Mouse (Mus musculus) limb, embryonic 12.5 days (tissue): ENCODE results near the gene Themis3. TPM values are rescaled to one million over a fixed set of nuclear protein-coding genes. Genes with fewer than 3 reads are reported as not detected.
"Not testable (repeated sequence)": the region's sequence is repeated elsewhere in the genome, so short reads cannot be mapped to it uniquely, and the experiment has no call there.

Source experiments
- ATAC-seq: fragments of 200-750 bp; cut with Nextera tagmentation; 2 replicates; pipeline ENCODE4 v1.8.0; 2017; ENCODE audit warnings: low read depth, moderate TSS enrichment; ENCODE audit not compliant: insufficient number of reproducible peaks, insufficient read depth, low FRiP score, low TSS enrichment
- H3K27ac ChIP-seq: fragments of 300-500 bp; sonication (generic); 2 replicates; pipeline ENCODE4 v1.5.1; 2016; ENCODE audit warnings: mild to moderate bottlenecking, moderate library complexity
- H3K27me3 ChIP-seq: fragments of 300-500 bp; sonication (generic); 2 replicates; pipeline ENCODE4 v1.6.1; 2016; ENCODE audit warnings: mild to moderate bottlenecking, moderate library complexity
- H3K36me3 ChIP-seq: fragments of 300-500 bp; sonication (generic); 2 replicates; pipeline ENCODE4 v1.6.1; 2016; ENCODE audit warnings: mild to moderate bottlenecking, moderate library complexity
- H3K4me1 ChIP-seq: fragments of 300-500 bp; sonication (generic); replicated peaks from 2 replicates; pipeline ENCODE4 v1.6.1; 2016
- H3K4me2 ChIP-seq: fragments of 300-500 bp; sonication (generic); 2 replicates; pipeline ENCODE4 v1.6.1; 2016; ENCODE audit warnings: mild to moderate bottlenecking, moderate library complexity
- H3K4me3 ChIP-seq: fragments of 300-500 bp; sonication (generic); replicated peaks from 2 replicates; pipeline ENCODE4 v1.5.1; 2016; ENCODE audit warnings: mild to moderate bottlenecking
- H3K9ac ChIP-seq: fragments of 300-500 bp; sonication (generic); replicated peaks from 2 replicates; pipeline ENCODE4 v1.6.1; 2016; ENCODE audit warnings: mild to moderate bottlenecking, moderate library complexity
- H3K9me3 ChIP-seq: fragments of 300-500 bp; sonication (generic); 2 replicates; pipeline ENCODE4 v1.6.1; 2016; ENCODE audit warnings: mild to moderate bottlenecking, moderate library complexity
- WGBS: fragments of 180-500 bp; shearing (Covaris S2); methylation state at CpG from one replicate; pipeline ENCODE4 v1.1.7; 2016; 5-methylcytosine and 5-hydroxymethylcytosine counted together
- polyA plus RNA-seq: library from polyadenylated mRNA; unstranded; fragments of >200 nt; fragmentation: Nextera tagmentation; extraction: Ambion mirVana; gene quantifications from 2 replicates; pipeline ENCODE4 v1.2.1, GENCODE M21; 2016

Gene Themis3
- polyA plus RNA-seq, 1 experiment from 2014 or later = not detected

DNA sequence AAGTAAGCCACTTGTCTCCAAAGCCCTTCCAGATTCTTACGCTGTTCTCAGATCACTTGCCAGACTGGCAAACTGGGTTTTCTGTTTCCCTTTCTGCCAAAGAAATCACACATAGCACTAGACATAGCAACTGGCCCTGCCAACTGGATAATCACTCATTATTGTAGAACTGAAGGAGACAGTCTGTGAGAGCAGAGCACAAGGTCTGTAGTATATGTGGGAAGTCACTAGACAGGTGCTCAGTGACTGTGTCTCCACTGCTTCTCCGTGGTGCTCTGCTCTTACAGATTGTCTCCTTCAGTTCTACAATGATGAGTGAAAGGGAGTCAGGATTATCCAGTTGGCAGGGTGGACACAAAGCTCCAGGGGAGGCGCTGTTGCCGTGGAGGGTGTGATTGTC is 41.7 kb downstream of the Themis3 start:
- H3K9me3 ChIP-seq = peaks cover 5% of the 10 kb centered on the region; the same call in 1 of the 2 replicates
- 78% methylated on average over 4 of the region's 4 CpGs for WGBS

DNA sequence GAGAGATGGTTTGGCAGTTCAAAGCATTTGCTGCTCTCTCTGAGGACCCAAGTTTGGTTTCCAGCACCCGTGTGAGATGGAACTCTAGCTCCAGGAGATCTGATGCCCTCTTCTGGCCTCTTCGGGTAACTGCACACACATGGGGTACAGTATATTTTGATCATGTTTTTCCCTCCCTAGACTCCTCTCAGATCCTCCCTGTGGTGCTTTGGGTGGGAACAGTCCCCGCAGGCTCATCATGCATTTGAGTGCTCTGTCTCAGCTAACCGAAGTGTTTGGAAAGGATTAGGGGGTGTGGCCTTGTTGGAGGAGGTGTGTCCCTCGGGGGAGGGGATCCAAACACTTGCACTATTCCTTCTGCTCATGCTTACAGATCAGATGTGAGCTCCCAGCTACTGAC is 43.9 kb downstream of the Themis3 start:
- H3K4me1 ChIP-seq = no peaks in the 10 kb centered on the region
- no peaks in the 10 kb centered on the region for H3K36me3 ChIP-seq
- H3K4me2 ChIP-seq = no peak overlapping the region
- H3K27me3 ChIP-seq = no peaks in the 10 kb centered on the region
- no peak overlapping the region for H3K9ac ChIP-seq
- ATAC-seq = no peak
- peaks cover 5% of the 10 kb centered on the region; the same call in 1 of the 2 replicates for H3K9me3 ChIP-seq
- H3K27ac ChIP-seq = no peak overlapping the region
- WGBS = 91% methylated on average over 5 of the region's 5 CpGs
- H3K4me3 ChIP-seq = no peak overlapping the region

More for the DNA sequence above, 41.7 kb downstream of the Themis3 start:
- no peak for ATAC-seq
- Histone ChIP-seq H3K27ac (no peak overlapping the region), H3K9ac (no peak overlapping the region), H3K4me1 (no peaks in the 10 kb centered on the region), H3K27me3 (no peaks in the 10 kb centered on the region), H3K4me3 (no peak overlapping the region), H3K4me2 (no peak overlapping the region), H3K36me3 (no peaks in the 10 kb centered on the region)

DNA sequence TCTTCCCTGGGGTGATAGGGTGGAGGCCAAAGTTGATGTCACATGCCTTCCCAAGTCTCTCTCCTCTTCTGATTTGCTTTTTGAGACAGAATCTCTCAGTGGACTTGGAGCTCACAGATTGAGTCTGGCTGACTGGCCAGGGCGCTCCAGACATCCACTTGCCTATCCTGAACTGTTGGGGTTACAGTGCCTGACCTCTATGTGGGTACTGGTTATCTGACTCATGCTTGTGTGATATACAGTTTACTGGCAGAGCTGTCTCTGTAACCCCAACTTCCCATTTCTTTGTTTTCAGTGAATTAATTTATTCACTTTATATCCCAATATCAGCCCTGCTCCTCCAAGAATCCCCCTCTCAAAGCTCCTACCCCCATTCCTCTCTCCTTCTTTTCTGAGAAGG is 62.1 kb downstream of the Themis3 start:
- Histone ChIP-seq H3K9ac (no peak overlapping the region), H3K36me3 (no peaks in the 10 kb centered on the region), H3K4me1 (no peaks in the 10 kb centered on the region), H3K4me2 (no peak overlapping the region), H3K27ac (no peak overlapping the region), H3K27me3 (no peaks in the 10 kb centered on the region), H3K4me3 (no peak overlapping the region), H3K9me3 (peaks cover 7% of the 10 kb centered on the region)
- ATAC-seq = no peak
- WGBS = 95% methylated on average over 1 of the region's 1 CpGs

DNA sequence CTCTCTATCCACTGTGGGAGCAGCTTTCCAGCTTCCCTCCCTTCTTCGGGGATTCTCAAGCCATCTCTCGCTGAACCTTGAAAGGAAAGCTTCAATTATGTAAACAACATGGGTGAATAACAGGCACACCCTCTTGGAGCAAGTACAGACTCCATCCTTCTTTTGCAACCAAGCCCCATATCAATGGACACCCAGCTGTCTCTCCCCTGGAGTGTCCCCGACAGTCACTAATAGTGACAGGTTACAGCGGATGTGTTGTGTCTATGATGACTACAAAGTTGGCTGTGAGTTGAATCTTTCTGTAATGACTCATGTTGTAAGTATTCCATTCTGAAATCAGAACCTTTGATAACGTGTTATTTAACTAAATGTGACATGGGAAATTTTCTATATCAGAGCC is 71.0 kb downstream of the Themis3 start:
- H3K27me3 ChIP-seq = no peaks in the 10 kb centered on the region
- H3K4me2 ChIP-seq = no peak overlapping the region
- H3K9ac ChIP-seq = no peak overlapping the region
- H3K4me3 ChIP-seq = no peak overlapping the region
- peaks cover 3% of the 10 kb centered on the region for H3K4me1 ChIP-seq
- H3K9me3 ChIP-seq = no peaks in the 10 kb centered on the region
- no peaks in the 10 kb centered on the region for H3K36me3 ChIP-seq
- WGBS = 85% methylated on average over 5 of the region's 5 CpGs
- no peak for ATAC-seq
- no peak overlapping the region for H3K27ac ChIP-seq

DNA sequence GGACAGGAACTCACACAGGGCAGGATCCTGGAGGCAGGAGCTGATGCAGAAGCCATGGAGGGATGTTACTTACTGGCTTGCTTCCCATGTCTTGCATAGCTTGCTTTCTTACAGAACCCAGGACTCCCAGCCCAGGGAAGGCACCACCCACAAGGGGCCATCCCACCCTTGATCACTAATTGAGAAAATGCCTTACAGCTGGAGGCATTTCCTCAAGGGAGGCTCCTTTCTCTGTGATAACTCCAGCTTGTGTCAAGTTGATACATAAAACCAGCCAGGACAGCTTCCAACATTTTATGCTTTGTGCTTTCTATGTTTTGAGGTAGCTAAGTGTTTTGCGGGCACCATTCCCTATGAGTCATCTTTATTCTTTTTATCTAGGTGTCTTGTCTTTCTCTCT is 71.8 kb downstream of the Themis3 start:
- not testable (repeated sequence) for H3K36me3 ChIP-seq, H3K4me2 ChIP-seq, H3K27ac ChIP-seq, ATAC-seq, H3K4me3 ChIP-seq, H3K27me3 ChIP-seq, H3K4me1 ChIP-seq, H3K9me3 ChIP-seq, H3K9ac ChIP-seq
- 100% methylated on average over 1 of the region's 1 CpGs for WGBS

DNA sequence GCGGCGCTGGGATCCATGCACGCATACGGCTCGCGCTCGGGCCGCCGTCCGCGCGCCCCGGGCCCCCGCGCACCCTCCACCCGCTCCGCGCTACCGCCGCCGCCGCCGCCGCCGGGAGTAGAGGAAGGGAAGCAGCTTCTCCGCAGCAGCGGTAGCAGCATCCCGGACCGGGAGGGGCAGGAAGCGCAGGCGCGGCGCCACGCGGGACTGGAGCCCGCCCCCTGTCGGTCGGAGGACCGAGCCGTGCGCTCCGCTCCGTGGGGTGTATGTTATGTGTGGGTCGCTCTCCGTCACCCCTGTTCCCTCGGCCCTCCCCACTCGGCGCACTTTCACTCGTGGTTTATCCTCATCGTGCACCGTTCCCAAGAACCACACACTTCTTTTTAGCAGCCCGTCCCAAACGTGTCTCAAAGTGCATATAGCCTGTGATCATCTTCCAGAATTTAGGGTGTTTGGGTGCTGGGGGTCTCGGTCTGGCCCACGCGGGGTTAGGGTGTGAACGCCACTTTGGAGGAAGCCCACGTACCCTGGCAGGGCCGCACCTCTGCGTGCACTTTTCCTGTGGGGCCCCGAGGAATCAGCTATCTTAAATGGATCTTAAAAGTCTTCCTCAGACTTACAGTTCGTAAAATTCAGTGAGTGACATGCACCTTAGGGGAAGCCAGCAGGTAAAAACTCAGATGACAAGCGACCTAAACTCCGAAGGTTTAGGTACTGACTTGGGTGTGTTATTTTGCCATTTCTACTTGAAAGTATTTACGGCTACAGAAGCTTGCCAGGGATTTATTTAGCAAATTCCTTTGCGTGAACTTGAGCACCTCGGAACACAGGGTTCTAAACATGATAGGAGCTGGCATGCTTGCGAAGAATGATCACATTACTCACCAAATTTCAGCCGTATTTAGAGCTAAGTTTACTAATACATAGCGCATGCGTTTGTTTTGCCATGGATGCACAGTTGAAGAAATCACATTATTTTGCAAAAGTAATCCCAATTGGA is 74.6 kb downstream of the Themis3 start, which contains the start of gene Rab12:
Rab12 (minus strand) TSS at position 176 of the 1,000 bp plus-strand sequence.
- H3K36me3 ChIP-seq = peaks cover 5% of the 10 kb centered on the region; the same call in 1 of the 2 replicates
- WGBS = 8% methylated on average over 63 of the region's 71 CpGs
- peak within 1 kb of the TSS; percentile 98 for H3K9ac ChIP-seq
- peak within 1 kb of the TSS; percentile 99 for H3K4me3 ChIP-seq
- H3K4me2 ChIP-seq = peak within 1 kb of the TSS; percentile 83
- peak within 1 kb of the TSS; percentile 35; the same call in 1 of the 2 replicates for H3K27ac ChIP-seq
- ATAC-seq = peak; percentile 93
- peaks cover 13% of the 10 kb centered on the region for H3K4me1 ChIP-seq
- no peaks in the 10 kb centered on the region for H3K9me3 ChIP-seq
- no peaks in the 10 kb centered on the region for H3K27me3 ChIP-seq

DNA sequence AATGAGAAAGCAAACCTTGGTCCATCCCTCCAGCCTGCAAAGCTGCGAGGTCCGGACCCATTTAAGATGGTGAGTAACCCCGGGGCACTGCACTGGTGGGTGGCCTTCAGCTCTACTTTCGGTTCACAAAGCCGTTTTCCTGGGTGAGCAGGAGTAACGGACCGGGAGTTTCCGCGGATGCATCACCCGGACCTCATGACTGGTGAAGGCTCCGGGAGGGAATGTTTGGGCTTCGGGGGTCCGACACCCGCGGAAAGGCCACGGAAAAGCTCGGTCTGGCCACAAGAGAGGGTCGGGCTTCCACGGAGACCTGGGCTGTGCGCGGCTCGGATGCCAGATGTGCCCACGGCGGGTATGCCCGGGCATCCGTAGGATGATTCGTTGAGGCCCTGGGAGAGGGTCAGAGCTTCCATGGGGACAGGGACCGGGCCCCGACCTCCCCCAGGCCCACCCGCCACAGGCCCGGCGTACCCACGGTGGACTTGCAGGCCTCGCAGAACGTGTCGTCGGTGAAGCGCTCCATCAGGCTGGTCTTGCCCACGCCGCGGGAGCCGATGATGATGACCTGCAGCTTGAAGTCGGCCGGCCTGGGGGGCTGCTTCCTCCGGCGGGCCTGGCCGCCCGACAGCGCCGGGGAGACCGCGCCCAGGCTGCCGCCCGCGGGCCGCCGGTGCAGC is 75.4 kb downstream of the Themis3 start:
- peaks cover 5% of the 10 kb centered on the region; the same call in 1 of the 2 replicates for H3K36me3 ChIP-seq
- H3K27me3 ChIP-seq = no peaks in the 10 kb centered on the region
- under 1% methylated on average over 57 of the region's 57 CpGs for WGBS
- peaks cover 13% of the 10 kb centered on the region for H3K4me1 ChIP-seq
- no peaks in the 10 kb centered on the region for H3K9me3 ChIP-seq
- H3K9ac ChIP-seq = peak overlapping the region; percentile 98
- H3K4me3 ChIP-seq = peak overlapping the region; percentile 99
- H3K27ac ChIP-seq = peak overlapping the region; percentile 35; the same call in 1 of the 2 replicates
- peak overlapping the region; percentile 83 for H3K4me2 ChIP-seq
- peak; percentile 48 for ATAC-seq

DNA sequence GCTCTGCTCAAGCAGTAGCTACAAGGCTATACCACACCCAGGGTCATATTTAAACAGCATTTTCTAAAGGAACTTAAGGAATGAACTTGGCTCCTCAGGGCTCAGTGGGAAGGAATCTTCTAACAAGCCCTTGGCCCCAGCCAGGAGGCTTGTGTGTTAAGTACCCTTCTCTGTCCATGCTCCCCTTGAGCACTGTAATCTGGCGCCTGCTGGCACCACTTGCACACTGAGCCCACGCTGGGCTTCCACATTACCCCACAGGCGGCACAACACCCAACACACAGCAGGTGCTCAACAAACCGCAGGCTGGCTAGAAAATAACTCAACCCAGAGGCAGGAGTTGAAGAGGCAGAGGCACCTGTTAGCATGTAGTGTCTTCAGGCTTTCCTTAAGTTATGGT is 77.5 kb downstream of the Themis3 start:
- H3K4me3 ChIP-seq = no peak overlapping the region
- no peak overlapping the region for H3K9ac ChIP-seq
- peaks cover 21% of the 10 kb centered on the region for H3K4me1 ChIP-seq
- H3K27ac ChIP-seq = no peak overlapping the region
- H3K36me3 ChIP-seq = peaks cover 16% of the 10 kb centered on the region
- 80% methylated on average over 4 of the region's 4 CpGs for WGBS
- ATAC-seq = no peak
- H3K4me2 ChIP-seq = no peak overlapping the region
- H3K27me3 ChIP-seq = no peaks in the 10 kb centered on the region
- H3K9me3 ChIP-seq = no peaks in the 10 kb centered on the region

DNA sequence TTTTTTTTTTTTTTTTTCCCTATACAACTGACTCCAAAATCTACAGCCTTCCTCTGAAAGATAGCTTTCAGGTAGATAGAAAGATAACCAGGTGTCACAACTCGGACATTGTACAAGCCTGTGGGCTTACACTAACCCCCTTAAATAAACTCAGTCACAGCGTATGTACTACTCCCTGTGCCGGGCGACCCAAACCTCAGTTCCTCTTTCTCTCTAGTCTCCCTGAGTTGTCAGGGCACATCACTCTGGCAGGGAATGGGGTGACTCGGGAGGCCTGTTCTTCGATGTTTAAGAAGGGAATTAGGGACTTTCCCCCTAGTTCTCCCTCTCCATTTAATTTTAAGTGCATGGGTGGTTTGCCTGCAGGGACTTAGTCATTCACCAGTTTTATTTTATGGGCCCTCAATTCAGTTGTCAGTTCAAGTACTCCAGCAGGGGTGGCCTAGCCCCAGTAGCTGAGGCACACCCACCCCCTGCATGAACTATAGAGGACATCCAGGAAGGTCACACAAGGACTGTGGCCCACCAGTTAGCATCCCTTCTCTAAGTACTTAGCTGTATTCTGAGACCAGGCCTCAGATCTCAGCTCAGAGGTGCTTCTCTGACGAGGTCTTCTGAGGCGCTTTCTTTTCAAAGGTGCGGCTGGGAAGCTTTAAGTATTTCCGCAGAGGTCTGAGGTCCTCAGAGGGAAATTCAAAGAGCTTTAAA is 80.0 kb downstream of the Themis3 start:
- Histone ChIP-seq H3K4me1 (peaks cover 21% of the 10 kb centered on the region), H3K4me2 (no peak overlapping the region), H3K4me3 (no peak overlapping the region), H3K27ac (no peak overlapping the region), H3K9me3 (no peaks in the 10 kb centered on the region), H3K27me3 (no peaks in the 10 kb centered on the region), H3K36me3 (peaks cover 27% of the 10 kb centered on the region), H3K9ac (no peak overlapping the region)
- WGBS = 78% methylated on average over 10 of the region's 10 CpGs
- no peak for ATAC-seq

DNA sequence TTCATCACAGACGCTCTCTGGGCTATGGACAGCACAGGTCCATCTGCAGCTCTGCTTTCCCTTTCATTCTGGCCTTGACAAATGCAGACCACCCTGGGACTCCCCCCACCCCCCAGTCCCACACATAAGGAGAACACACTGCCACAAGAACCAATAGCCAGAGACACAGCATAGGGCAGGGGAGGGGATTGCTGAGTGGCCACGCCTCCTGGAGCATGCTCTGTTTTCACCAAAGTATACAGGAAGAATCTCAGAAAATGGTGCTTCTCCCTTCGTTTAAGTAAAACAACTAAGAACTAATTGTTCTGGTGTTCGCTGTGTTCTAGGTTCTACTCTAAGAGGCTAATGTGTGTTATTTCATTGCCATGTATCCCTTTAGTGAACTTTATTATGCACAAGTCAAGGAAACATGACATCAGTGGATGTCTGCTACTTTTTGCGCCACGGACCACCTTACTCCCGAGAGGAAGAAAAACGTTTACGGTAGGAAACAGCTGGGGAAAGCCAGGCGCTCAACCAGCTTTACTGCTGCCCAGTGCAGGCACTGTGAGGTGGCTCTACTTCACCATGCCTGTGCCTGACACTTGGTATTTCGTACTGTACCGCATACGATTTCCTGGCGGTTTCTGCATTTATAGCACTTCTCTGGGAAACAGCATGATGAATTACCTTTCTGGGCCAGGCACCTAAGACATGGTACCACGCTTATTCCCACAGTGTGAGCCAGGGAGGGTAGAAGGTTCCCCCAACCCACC is 82.0 kb downstream of the Themis3 start:
- no peak for ATAC-seq
- no peak overlapping the region for H3K4me3 ChIP-seq
- whole genome bisulfite sequencing = 73% methylated on average over 15 of the region's 15 CpGs
- H3K36me3 ChIP-seq = peaks cover 36% of the 10 kb centered on the region
- no peak overlapping the region for H3K4me2 ChIP-seq
- no peak overlapping the region for H3K27ac ChIP-seq
- H3K27me3 ChIP-seq = no peaks in the 10 kb centered on the region
- peaks cover 13% of the 10 kb centered on the region for H3K4me1 ChIP-seq
- H3K9ac ChIP-seq = no peak overlapping the region
- no peaks in the 10 kb centered on the region for H3K9me3 ChIP-seq
